Mouse (Mus musculus): Measurements from ENCODE around the gene D030056L22Rik. TPM values are rescaled to one million over a fixed set of nuclear protein-coding genes. Genes with fewer than 3 reads are reported as not detected.

D030056L22Rik gene
- polyA plus RNA-seq (2014; fragmentation: Nextera tagmentation; extraction: Ambion mirVana): 55.7 and 59.2 TPM in 2 replicates

GRCm38 (mm10) chr19:18712866-18713300 is at the start of gene D030056L22Rik:
TSS of gene D030056L22Rik (plus strand) at chr19:18713193.
- peak within 1 kb of the TSS; percentile 92 for H3K9ac ChIP-seq (replicated peaks; ENCODE audit: low read length)
- H3K4me3 ChIP-seq (ENCODE audit: low read depth, low read length): peak within 1 kb of the TSS; percentile 91
- WGBS: under 1% methylated on average over 48 of the region's 49 CpGs
- H3K4me2 ChIP-seq (ENCODE audit: low read depth, low read length): peak within 1 kb of the TSS; percentile 66
- ATAC-seq (replicated peaks; ENCODE audit: insufficient number of reproducible peaks, low FRiP score, low TSS enrichment, low read depth) (peak; percentile 96), DNase-seq (ENCODE audit: low spot score) (peak; percentile 97)
- no peaks in the 10 kb centered on the region for H3K4me1 ChIP-seq (ENCODE audit: control insufficient read depth, insufficient read depth, low read length)
- H3K27me3 ChIP-seq (ENCODE audit: control insufficient read depth, insufficient read depth, low read length): no peaks in the 10 kb centered on the region
- no peaks in the 10 kb centered on the region for H3K36me3 ChIP-seq (replicated peaks; ENCODE audit: control insufficient read depth, insufficient read depth, low read depth, low read length)
- no peaks in the 10 kb centered on the region for H3K9me3 ChIP-seq (replicated peaks; ENCODE audit: control insufficient read depth, low read length)
- H3K27ac ChIP-seq (replicated peaks; ENCODE audit: low read depth, low read length): peak within 1 kb of the TSS; percentile 44

GRCm38 (mm10) chr19:18663904-18664303 is 49.1 kb upstream of the D030056L22Rik start:
- Histone ChIP-seq H3K4me3 (ENCODE audit: low read depth, low read length) (no peak overlapping the region), H3K9ac (replicated peaks; ENCODE audit: low read length) (no peak overlapping the region), H3K27me3 (ENCODE audit: control insufficient read depth, insufficient read depth, low read length) (no peaks in the 10 kb centered on the region), H3K4me1 (ENCODE audit: control insufficient read depth, insufficient read depth, low read length) (no peaks in the 10 kb centered on the region), H3K4me2 (ENCODE audit: low read depth, low read length) (no peak overlapping the region), H3K36me3 (replicated peaks; ENCODE audit: control insufficient read depth, insufficient read depth, low read depth, low read length) (no peaks in the 10 kb centered on the region), H3K27ac (replicated peaks; ENCODE audit: low read depth, low read length) (no peak overlapping the region), H3K9me3 (replicated peaks; ENCODE audit: control insufficient read depth, low read length) (no peaks in the 10 kb centered on the region)
- DNase-seq (ENCODE audit: low spot score) (no peak), ATAC-seq (replicated peaks; ENCODE audit: insufficient number of reproducible peaks, low FRiP score, low TSS enrichment, low read depth) (no peak)
- WGBS: 68% methylated on average over 2 of the region's 2 CpGs

- WGBS: 69% methylated on average over 7 of the region's 7 CpGs
- H3K4me3 ChIP-seq (ENCODE audit: low read depth, low read length): no peak overlapping the region
Measured at GRCm38 (mm10) chr19:18666966-18667365, 46.0 kb upstream of the D030056L22Rik start.

GRCm38 (mm10) chr19:18669551-18669950 is 43.4 kb upstream of the D030056L22Rik start:
- Histone ChIP-seq H3K4me1 (ENCODE audit: control insufficient read depth, insufficient read depth, low read length) (no peaks in the 10 kb centered on the region), H3K36me3 (replicated peaks; ENCODE audit: control insufficient read depth, insufficient read depth, low read depth, low read length) (no peaks in the 10 kb centered on the region), H3K9me3 (replicated peaks; ENCODE audit: control insufficient read depth, low read length) (no peaks in the 10 kb centered on the region), H3K4me3 (ENCODE audit: low read depth, low read length) (no peak overlapping the region), H3K27ac (replicated peaks; ENCODE audit: low read depth, low read length) (no peak overlapping the region), H3K9ac (replicated peaks; ENCODE audit: low read length) (no peak overlapping the region), H3K4me2 (ENCODE audit: low read depth, low read length) (no peak overlapping the region), H3K27me3 (ENCODE audit: control insufficient read depth, insufficient read depth, low read length) (no peaks in the 10 kb centered on the region)
- ATAC-seq (replicated peaks; ENCODE audit: insufficient number of reproducible peaks, low FRiP score, low TSS enrichment, low read depth) (no peak), DNase-seq (ENCODE audit: low spot score) (no peak)
- WGBS: 91% methylated on average over 7 of the region's 7 CpGs

More at GRCm38 (mm10) chr19:18666966-18667365, 46.0 kb upstream of the D030056L22Rik start:
- no peaks in the 10 kb centered on the region for H3K27me3 ChIP-seq (ENCODE audit: control insufficient read depth, insufficient read depth, low read length)
- ATAC-seq (replicated peaks; ENCODE audit: insufficient number of reproducible peaks, low FRiP score, low TSS enrichment, low read depth) (no peak), DNase-seq (ENCODE audit: low spot score) (no peak)
- no peak overlapping the region for H3K9ac ChIP-seq (replicated peaks; ENCODE audit: low read length)
- no peaks in the 10 kb centered on the region for H3K36me3 ChIP-seq (replicated peaks; ENCODE audit: control insufficient read depth, insufficient read depth, low read depth, low read length)
- no peak overlapping the region for H3K27ac ChIP-seq (replicated peaks; ENCODE audit: low read depth, low read length)
- no peak overlapping the region for H3K4me2 ChIP-seq (ENCODE audit: low read depth, low read length)
- no peaks in the 10 kb centered on the region for H3K9me3 ChIP-seq (replicated peaks; ENCODE audit: control insufficient read depth, low read length)
- H3K4me1 ChIP-seq (ENCODE audit: control insufficient read depth, insufficient read depth, low read length): no peaks in the 10 kb centered on the region

- no peaks in the 10 kb centered on the region for H3K9me3 ChIP-seq (replicated peaks; ENCODE audit: control insufficient read depth, low read length)
- no peaks in the 10 kb centered on the region for H3K27me3 ChIP-seq (ENCODE audit: control insufficient read depth, insufficient read depth, low read length)
- no peaks in the 10 kb centered on the region for H3K4me1 ChIP-seq (ENCODE audit: control insufficient read depth, insufficient read depth, low read length)
- H3K27ac ChIP-seq (replicated peaks; ENCODE audit: low read depth, low read length): peak within 1 kb of the TSS; percentile 62; the same call in 1 of the 2 replicates
- ATAC-seq (replicated peaks; ENCODE audit: insufficient number of reproducible peaks, low FRiP score, low TSS enrichment, low read depth) (peak; percentile 97), DNase-seq (ENCODE audit: low spot score) (peak; percentile 99)
- peak within 1 kb of the TSS; percentile 72 for H3K4me2 ChIP-seq (ENCODE audit: low read depth, low read length)
- H3K4me3 ChIP-seq (ENCODE audit: low read depth, low read length): peak within 1 kb of the TSS; percentile 81
- no peaks in the 10 kb centered on the region for H3K36me3 ChIP-seq (replicated peaks; ENCODE audit: control insufficient read depth, insufficient read depth, low read depth, low read length)
- peak within 1 kb of the TSS; percentile 84 for H3K9ac ChIP-seq (replicated peaks; ENCODE audit: low read length)
- under 1% methylated on average over 50 of the region's 58 CpGs for WGBS
Measured at GRCm38 (mm10) chr19:18670608-18671007, 42.4 kb upstream of the D030056L22Rik start, which contains the start of gene Carnmt1. TSS of gene Carnmt1 (plus strand) at chr19:18670764.

- Histone ChIP-seq H3K9me3 (replicated peaks; ENCODE audit: control insufficient read depth, low read length) (no peaks in the 10 kb centered on the region), H3K4me3 (ENCODE audit: low read depth, low read length) (peak overlapping the region; percentile 81), H3K27ac (replicated peaks; ENCODE audit: low read depth, low read length) (peak overlapping the region; percentile 62; the same call in 1 of the 2 replicates), H3K4me1 (ENCODE audit: control insufficient read depth, insufficient read depth, low read length) (no peaks in the 10 kb centered on the region), H3K36me3 (replicated peaks; ENCODE audit: control insufficient read depth, insufficient read depth, low read depth, low read length) (no peaks in the 10 kb centered on the region), H3K9ac (replicated peaks; ENCODE audit: low read length) (peak overlapping the region; percentile 84), H3K27me3 (ENCODE audit: control insufficient read depth, insufficient read depth, low read length) (no peaks in the 10 kb centered on the region), H3K4me2 (ENCODE audit: low read depth, low read length) (peak overlapping the region; percentile 72)
- DNase-seq (ENCODE audit: low spot score) (peak; percentile 54), ATAC-seq (replicated peaks; ENCODE audit: insufficient number of reproducible peaks, low FRiP score, low TSS enrichment, low read depth) (peak; percentile 67)
- 0% methylated on average over 55 of the region's 64 CpGs for WGBS
Measured at GRCm38 (mm10) chr19:18671056-18671741, 41.8 kb upstream of the D030056L22Rik start.

- Histone ChIP-seq H3K4me3 (ENCODE audit: low read depth, low read length) (peak overlapping the region; percentile 8; the same call in 1 of the 2 replicates), H3K9me3 (replicated peaks; ENCODE audit: control insufficient read depth, low read length) (no peaks in the 10 kb centered on the region), H3K4me2 (ENCODE audit: low read depth, low read length) (peak overlapping the region; percentile 21), H3K27me3 (ENCODE audit: control insufficient read depth, insufficient read depth, low read length) (no peaks in the 10 kb centered on the region), H3K4me1 (ENCODE audit: control insufficient read depth, insufficient read depth, low read length) (no peaks in the 10 kb centered on the region), H3K36me3 (replicated peaks; ENCODE audit: control insufficient read depth, insufficient read depth, low read depth, low read length) (no peaks in the 10 kb centered on the region), H3K9ac (replicated peaks; ENCODE audit: low read length) (no peak overlapping the region), H3K27ac (replicated peaks; ENCODE audit: low read depth, low read length) (no peak overlapping the region)
- DNase-seq (ENCODE audit: low spot score) (no peak), ATAC-seq (replicated peaks; ENCODE audit: insufficient number of reproducible peaks, low FRiP score, low TSS enrichment, low read depth) (no peak)
- 73% methylated on average over 3 of the region's 3 CpGs for WGBS
Measured at GRCm38 (mm10) chr19:18672498-18672897, 40.5 kb upstream of the D030056L22Rik start.

- no peak for DNase-seq (ENCODE audit: low spot score)
- Histone ChIP-seq H3K4me3 (ENCODE audit: low read depth, low read length) (no peak overlapping the region; the same call in 1 of the 2 replicates), H3K9me3 (replicated peaks; ENCODE audit: control insufficient read depth, low read length) (no peaks in the 10 kb centered on the region), H3K27ac (replicated peaks; ENCODE audit: low read depth, low read length) (no peak overlapping the region), H3K36me3 (replicated peaks; ENCODE audit: control insufficient read depth, insufficient read depth, low read depth, low read length) (no peaks in the 10 kb centered on the region), H3K4me2 (ENCODE audit: low read depth, low read length) (peak overlapping the region; percentile 23; the same call in 1 of the 2 replicates), H3K27me3 (ENCODE audit: control insufficient read depth, insufficient read depth, low read length) (no peaks in the 10 kb centered on the region), H3K9ac (replicated peaks; ENCODE audit: low read length) (no peak overlapping the region), H3K4me1 (ENCODE audit: control insufficient read depth, insufficient read depth, low read length) (no peaks in the 10 kb centered on the region)
- WGBS: 20% methylated on average over 4 of the region's 4 CpGs
- no peak for ATAC-seq (replicated peaks; ENCODE audit: insufficient number of reproducible peaks, low FRiP score, low TSS enrichment, low read depth)
Measured at GRCm38 (mm10) chr19:18673116-18673515, 39.9 kb upstream of the D030056L22Rik start.

Data from embryonic facial prominence, embryonic 11.5 days (tissue).